Mouse (Mus musculus): ENCODE results near the gene Xrra1. TPM values are rescaled to one million over a fixed set of nuclear protein-coding genes. Genes with fewer than 3 reads are reported as not detected.

Gene Xrra1
- polyA plus RNA-seq, 1 experiment: 0.11 TPM

DNA sequence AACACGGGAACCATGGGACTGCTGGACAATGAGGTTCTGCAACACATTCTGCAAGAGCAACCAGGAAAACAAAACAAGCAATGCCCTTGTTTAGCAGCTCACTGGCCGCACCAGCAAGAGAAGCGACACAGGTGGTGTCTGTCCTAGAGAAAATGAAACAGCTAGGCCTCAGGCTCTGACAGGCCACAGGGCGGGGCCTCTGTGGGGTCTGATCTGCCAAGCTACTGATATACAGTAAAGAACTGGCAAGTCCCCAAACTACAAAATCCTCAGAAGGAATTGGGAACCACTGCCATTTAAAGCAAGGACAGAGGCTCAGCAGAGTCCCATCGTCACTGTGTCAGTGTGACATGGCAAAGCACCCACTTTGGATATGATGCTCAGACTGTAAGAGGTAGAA is 36.5 kb upstream of the Xrra1 start:
- H3K27me3 ChIP-seq (ENCODE audit: control insufficient read depth, insufficient read depth, insufficient read length): no peaks in the 10 kb centered on the region
- no peaks in the 10 kb centered on the region for H3K79me2 ChIP-seq (ENCODE audit: control insufficient read depth, insufficient read depth)
- H3K79me3 ChIP-seq (ENCODE audit: low read depth): no peaks in the 10 kb centered on the region
- no peak for TF ChIP-seq FOSL1 (IDR thresholded peaks at IDR 0.05; ENCODE audit: insufficient read depth, low read length, poor library complexity, severe bottlenecking)
- H3K4me3 ChIP-seq (ENCODE audit: insufficient read depth, poor library complexity, severe bottlenecking): no peak overlapping the region
- no peaks in the 10 kb centered on the region for H3K36me3 ChIP-seq (ENCODE audit: control insufficient read depth, insufficient read depth)
- H3ac ChIP-seq (ENCODE audit: control insufficient read depth, insufficient read length, low read depth): no peak overlapping the region

DNA sequence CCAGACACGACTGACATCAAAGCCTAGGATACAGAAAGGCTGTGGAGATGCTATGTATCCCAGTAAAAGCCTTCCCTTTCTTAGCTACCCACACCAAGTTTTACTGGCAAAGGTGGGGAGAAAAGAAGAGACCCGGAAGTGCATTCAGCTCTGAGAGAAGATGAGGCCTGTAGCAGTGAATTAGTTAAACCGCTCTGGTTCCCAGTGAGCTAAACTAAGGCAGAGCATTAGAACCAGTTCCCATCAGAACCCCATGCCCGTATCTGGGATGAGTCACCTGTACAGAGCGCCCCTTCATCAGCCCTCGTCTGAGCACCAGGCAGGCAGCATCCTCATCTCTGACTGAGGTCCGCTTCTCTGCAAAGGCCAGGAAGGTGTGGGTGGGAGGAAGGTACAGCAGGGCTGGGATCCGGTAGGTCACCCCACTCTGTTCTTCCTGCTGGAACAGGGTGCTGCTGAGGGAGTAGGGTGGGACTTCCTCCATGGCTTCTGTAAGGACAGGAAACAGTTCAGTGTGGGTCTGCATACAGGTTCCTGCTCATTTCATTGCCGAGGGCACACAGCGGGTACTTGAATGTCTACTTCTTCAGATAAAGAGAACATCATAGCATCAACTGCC is 35.8 kb upstream of the Xrra1 start:
- H3K79me3 ChIP-seq (ENCODE audit: low read depth): no peaks in the 10 kb centered on the region
- H3K79me2 ChIP-seq (ENCODE audit: control insufficient read depth, insufficient read depth): no peaks in the 10 kb centered on the region
- no peak overlapping the region for H3K4me3 ChIP-seq (ENCODE audit: insufficient read depth, poor library complexity, severe bottlenecking)
- TF ChIP-seq USF1 (IDR thresholded peaks at IDR 0.05; ENCODE audit: low read depth) (no peak), CTCF (IDR thresholded peaks at IDR 0.05; ENCODE audit: control insufficient read depth, insufficient read depth, insufficient read length) (no peak), MYOD1 (IDR thresholded peaks at IDR 0.05; ENCODE audit: control insufficient read depth, insufficient read length, low read depth) (no peak), MYOG (IDR thresholded peaks at IDR 0.05; ENCODE audit: control insufficient read depth, extremely low read depth, insufficient read length) (no peak), MAX (IDR thresholded peaks at IDR 0.05) (no peak), CEBPB (IDR thresholded peaks at IDR 0.05; ENCODE audit: low read depth) (no peak), FOSL1 (IDR thresholded peaks at IDR 0.05; ENCODE audit: insufficient read depth, low read length, poor library complexity, severe bottlenecking) (no peak)
- no peak overlapping the region for H3ac ChIP-seq (ENCODE audit: control insufficient read depth, insufficient read length, low read depth)
- no peaks in the 10 kb centered on the region for H3K36me3 ChIP-seq (ENCODE audit: control insufficient read depth, insufficient read depth)
- no peaks in the 10 kb centered on the region for H3K27me3 ChIP-seq (ENCODE audit: control insufficient read depth, insufficient read depth, insufficient read length)

DNA sequence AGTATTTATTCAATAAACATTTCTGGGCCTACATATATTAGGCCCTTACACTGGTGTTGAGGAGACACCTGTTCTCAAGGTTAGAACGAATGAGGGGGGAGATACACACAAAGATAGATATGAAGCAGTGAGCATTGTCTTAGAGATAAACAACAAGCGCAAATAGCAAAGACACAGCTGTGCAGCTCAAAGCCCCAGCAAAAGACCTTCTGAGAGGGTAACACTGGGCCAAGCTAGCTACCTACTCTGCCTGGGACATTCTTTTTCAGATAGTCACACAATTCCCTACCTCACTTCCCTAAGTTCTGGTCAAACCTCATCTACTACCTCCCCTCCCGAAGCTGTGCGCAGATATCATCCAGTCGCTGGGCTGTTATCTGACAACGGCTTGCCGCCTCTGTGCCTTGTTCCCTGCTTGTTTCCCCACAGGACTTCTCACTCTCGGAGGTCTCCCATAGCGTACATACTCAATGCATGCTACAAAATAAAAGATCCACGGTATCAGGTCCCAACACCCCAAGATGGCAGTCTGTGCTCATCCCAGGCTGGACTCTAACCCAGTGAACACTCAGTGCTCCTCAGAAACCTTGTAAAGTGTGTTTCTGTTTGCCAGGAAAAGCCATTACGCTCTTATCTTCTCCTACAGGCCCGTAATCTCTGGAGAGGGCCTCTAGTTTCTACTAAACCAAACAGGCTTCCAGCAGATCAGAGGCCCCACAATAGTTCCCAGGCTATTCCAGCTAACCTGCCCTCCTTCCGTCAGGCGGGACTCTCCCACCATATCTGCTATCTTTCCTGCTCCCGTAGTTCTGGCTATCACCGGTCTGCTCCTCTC is 34.0 kb upstream of the Xrra1 start:
- Histone ChIP-seq H3K79me2 (ENCODE audit: control insufficient read depth, insufficient read depth) (no peaks in the 10 kb centered on the region), H3K79me3 (ENCODE audit: low read depth) (no peaks in the 10 kb centered on the region), H3K4me3 (ENCODE audit: insufficient read depth, poor library complexity, severe bottlenecking) (no peak overlapping the region), H3K36me3 (ENCODE audit: control insufficient read depth, insufficient read depth) (no peaks in the 10 kb centered on the region), H3K27me3 (ENCODE audit: control insufficient read depth, insufficient read depth, insufficient read length) (no peaks in the 10 kb centered on the region), H3ac (ENCODE audit: control insufficient read depth, insufficient read length, low read depth) (no peak overlapping the region)
- no peak for TF ChIP-seq CTCF (IDR thresholded peaks at IDR 0.05; ENCODE audit: control insufficient read depth, insufficient read depth, insufficient read length)
- TF ChIP-seq MAX (IDR thresholded peaks at IDR 0.05): no peak
- no peak for TF ChIP-seq FOSL1 (IDR thresholded peaks at IDR 0.05; ENCODE audit: insufficient read depth, low read length, poor library complexity, severe bottlenecking)
- no peak for TF ChIP-seq MYOD1 (IDR thresholded peaks at IDR 0.05; ENCODE audit: control insufficient read depth, insufficient read length, low read depth)
- TF ChIP-seq CEBPB (IDR thresholded peaks at IDR 0.05; ENCODE audit: low read depth): no peak
- no peak for TF ChIP-seq MYOG (IDR thresholded peaks at IDR 0.05; ENCODE audit: control insufficient read depth, extremely low read depth, insufficient read length)
- TF ChIP-seq USF1 (IDR thresholded peaks at IDR 0.05; ENCODE audit: low read depth): no peak

DNA sequence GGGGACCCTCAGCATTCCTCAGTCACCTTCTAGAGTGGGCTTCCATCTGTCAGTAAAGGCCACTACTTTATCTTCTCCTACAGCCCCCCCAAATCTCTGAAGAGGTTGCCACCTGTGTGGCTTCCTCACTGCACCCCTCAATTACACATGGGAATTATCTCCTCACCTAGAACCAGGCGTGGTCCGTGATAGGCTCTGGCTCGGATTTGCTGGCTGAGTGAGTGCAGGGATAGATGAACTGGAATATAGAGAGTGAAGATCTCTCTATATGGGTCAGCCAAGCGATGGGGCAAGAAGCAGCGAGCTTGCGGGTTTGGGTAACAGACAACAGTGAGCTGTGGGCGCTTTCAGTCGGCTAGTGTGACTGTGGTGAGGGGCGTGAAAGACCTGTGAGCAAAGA is 33.4 kb upstream of the Xrra1 start:
- H3K27me3 ChIP-seq (ENCODE audit: control insufficient read depth, insufficient read depth, insufficient read length): no peaks in the 10 kb centered on the region
- no peaks in the 10 kb centered on the region for H3K79me2 ChIP-seq (ENCODE audit: control insufficient read depth, insufficient read depth)
- no peak overlapping the region for H3K4me3 ChIP-seq (ENCODE audit: insufficient read depth, poor library complexity, severe bottlenecking)
- TF ChIP-seq CEBPB (IDR thresholded peaks at IDR 0.05; ENCODE audit: low read depth) (no peak), USF1 (IDR thresholded peaks at IDR 0.05; ENCODE audit: low read depth) (no peak), MYOG (IDR thresholded peaks at IDR 0.05; ENCODE audit: control insufficient read depth, extremely low read depth, insufficient read length) (no peak), FOSL1 (IDR thresholded peaks at IDR 0.05; ENCODE audit: insufficient read depth, low read length, poor library complexity, severe bottlenecking) (no peak)
- H3K79me3 ChIP-seq (ENCODE audit: low read depth): no peaks in the 10 kb centered on the region
- H3K36me3 ChIP-seq (ENCODE audit: control insufficient read depth, insufficient read depth): no peaks in the 10 kb centered on the region
- no peak overlapping the region for H3ac ChIP-seq (ENCODE audit: control insufficient read depth, insufficient read length, low read depth)

DNA sequence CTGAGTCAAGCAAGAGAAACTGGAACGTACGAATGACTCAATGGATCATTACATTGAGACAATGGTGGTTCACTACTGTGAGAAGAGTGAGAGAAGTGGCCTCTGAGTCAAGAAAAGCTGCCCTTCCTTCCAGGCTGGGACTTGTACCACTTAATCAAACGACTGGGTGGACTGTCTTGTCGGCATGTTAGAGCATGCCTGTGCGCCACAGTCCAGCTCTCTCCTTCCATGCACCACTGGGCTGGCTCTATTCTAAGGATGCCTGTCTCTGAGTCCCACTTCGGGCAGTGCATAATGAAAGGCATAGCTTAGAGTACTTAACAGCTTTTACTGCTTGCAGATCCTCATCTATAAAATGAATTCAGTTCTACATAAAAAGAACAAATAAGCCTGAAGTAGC is 32.8 kb upstream of the Xrra1 start:
- H3K79me2 ChIP-seq (ENCODE audit: control insufficient read depth, insufficient read depth): no peaks in the 10 kb centered on the region
- H3ac ChIP-seq (ENCODE audit: control insufficient read depth, insufficient read length, low read depth): no peak overlapping the region
- H3K4me3 ChIP-seq (ENCODE audit: insufficient read depth, poor library complexity, severe bottlenecking): no peak overlapping the region
- no peak for TF ChIP-seq MAX (IDR thresholded peaks at IDR 0.05)
- TF ChIP-seq FOSL1 (IDR thresholded peaks at IDR 0.05; ENCODE audit: insufficient read depth, low read length, poor library complexity, severe bottlenecking): no peak
- no peak for TF ChIP-seq USF1 (IDR thresholded peaks at IDR 0.05; ENCODE audit: low read depth)
- TF ChIP-seq CEBPB (IDR thresholded peaks at IDR 0.05; ENCODE audit: low read depth): no peak
- TF ChIP-seq CTCF (IDR thresholded peaks at IDR 0.05; ENCODE audit: control insufficient read depth, insufficient read depth, insufficient read length): no peak
- no peak for TF ChIP-seq MYOG (IDR thresholded peaks at IDR 0.05; ENCODE audit: control insufficient read depth, extremely low read depth, insufficient read length)
- no peak for TF ChIP-seq MYOD1 (IDR thresholded peaks at IDR 0.05; ENCODE audit: control insufficient read depth, insufficient read length, low read depth)
- no peaks in the 10 kb centered on the region for H3K36me3 ChIP-seq (ENCODE audit: control insufficient read depth, insufficient read depth)
- no peaks in the 10 kb centered on the region for H3K27me3 ChIP-seq (ENCODE audit: control insufficient read depth, insufficient read depth, insufficient read length)
- H3K79me3 ChIP-seq (ENCODE audit: low read depth): no peaks in the 10 kb centered on the region

Measured in C2C12 (cell line).